Mouse (Mus musculus) brain, adult 2 months (tissue): ENCODE measurements around the gene Mad1l1.
A peak's percentile ranks its signal among the peaks of the same experiment; 100 is the strongest.

ENCODE experiments used
- DNase-seq: peaks from one replicate; pipeline ENCODE4 v3.0.0; 2011; ENCODE audit warnings: low read depth, low spot score

Gene Mad1l1

DNA sequence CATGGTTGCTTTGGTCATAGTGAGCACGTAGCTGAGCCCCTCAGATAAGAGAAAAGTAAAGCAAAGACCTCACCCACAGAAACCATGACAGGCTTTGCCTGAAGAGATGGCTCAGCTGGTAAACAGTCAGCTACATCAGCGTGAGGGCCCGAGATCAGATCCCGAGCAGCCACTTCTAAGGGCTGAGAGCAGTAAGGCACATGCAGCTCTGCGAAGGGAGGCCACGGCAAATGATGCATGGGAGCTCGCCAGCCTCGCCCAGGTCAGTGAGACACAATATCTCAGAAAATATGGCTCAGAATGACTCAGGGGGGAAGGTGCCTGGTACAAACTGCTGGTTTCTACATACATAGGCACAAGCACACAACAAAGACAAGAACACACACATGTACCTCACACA, 143.8 kb downstream of the Mad1l1 start:
- DNase-seq = no peak

DNA sequence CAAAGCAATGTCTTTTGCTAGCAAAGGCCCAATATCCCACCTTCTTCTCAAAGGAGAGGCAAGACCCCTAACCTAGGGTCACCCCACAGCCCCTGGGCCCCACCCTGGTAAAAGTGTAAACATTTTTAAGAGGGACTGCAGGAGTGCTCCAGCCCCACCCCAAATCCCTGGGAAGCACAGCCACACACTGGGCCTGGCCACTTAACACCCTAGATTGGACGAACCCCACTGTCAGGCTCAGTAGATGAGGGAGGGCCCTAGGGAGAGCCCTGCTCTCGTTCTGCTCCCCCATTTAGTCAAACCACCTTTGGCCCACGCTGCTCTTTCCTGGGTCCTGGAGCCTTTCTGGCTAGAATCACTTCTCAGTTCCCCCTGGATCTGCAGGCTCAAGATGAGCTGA, 145.0 kb downstream of the Mad1l1 start:
- DNase-seq = no peak

- no peak for DNase-seq
Measured at GRCm38 (mm10) chr5:140174814-140175490, 146.4 kb downstream of the Mad1l1 start.

- DNase-seq = no peak
Measured at GRCm38 (mm10) chr5:140174066-140174465, 147.3 kb downstream of the Mad1l1 start.

- DNase-seq = no peak
Measured at GRCm38 (mm10) chr5:140173181-140173580, 148.2 kb downstream of the Mad1l1 start.

GRCm38 (mm10) chr5:140171710-140172109, 149.6 kb downstream of the Mad1l1 start:
- DNase-seq = no peak

DNA sequence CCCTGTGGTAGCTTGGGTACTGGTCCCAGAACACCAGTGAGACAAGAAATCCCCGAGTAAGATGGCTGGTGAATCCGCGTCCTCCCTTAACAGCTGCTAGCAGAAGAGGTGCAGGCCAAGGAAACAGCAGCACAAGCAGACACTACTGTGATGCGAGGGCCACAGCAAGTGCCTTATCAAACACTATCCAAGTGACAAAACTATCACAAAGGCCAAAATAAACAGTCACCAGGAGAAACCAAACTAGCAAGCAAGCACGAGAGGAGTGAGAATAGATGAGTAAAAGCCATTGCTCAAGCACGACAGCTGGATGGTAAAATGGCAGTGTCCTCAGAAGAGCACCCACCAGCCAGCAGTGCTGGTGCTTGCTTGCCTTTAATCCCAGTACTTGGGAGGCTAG, 153.8 kb downstream of the Mad1l1 start:
- no peak for DNase-seq

DNA sequence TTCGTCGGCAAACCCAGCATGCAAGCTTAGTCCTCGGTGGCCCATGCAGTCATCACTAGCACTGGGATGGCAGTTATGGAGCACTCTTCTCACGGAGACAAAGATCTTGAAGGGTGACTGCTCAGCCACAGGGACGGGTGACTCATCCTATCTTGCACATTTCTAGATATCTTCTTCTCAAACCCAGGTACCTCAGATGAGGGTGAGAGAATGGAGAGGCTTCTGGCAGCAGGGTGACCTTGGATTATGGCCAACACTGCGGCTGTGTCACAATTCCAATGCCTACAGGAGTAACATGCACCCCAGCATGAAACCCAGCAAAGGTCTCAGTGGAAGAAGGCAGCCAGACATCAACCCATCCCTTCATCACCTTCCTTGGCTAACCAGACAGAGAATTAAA, 154.3 kb downstream of the Mad1l1 start:
- DNase-seq = no peak

GRCm38 (mm10) chr5:140163947-140164346, 157.4 kb downstream of the Mad1l1 start:
- no peak for DNase-seq

- DNase-seq = no peak
Measured at GRCm38 (mm10) chr5:140162071-140162845, 159.1 kb downstream of the Mad1l1 start.

GRCm38 (mm10) chr5:140159007-140159406, 162.3 kb downstream of the Mad1l1 start:
- no peak for DNase-seq

- no peak for DNase-seq
Measured at GRCm38 (mm10) chr5:140157886-140158627, 163.3 kb downstream of the Mad1l1 start.

DNA sequence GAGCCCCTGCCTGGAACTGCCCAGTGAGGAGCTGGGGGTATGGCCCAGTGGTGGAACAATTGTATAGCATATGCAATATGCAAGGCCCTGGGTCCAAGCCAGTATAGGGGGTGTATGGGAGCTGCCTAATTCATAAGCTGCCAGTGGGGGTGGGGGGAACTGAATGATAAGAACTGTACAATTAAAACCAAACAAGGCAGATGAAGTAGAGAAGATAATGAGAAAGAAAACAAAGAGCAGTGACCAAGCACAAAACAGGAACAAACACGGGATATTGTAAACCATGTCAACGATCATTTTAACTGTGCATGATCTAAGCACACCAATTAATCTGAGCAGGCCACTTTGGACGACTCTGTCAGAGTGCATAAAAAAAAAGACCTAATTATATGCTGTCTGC, 167.2 kb downstream of the Mad1l1 start:
- no peak for DNase-seq

GRCm38 (mm10) chr5:140151871-140152270, 169.5 kb downstream of the Mad1l1 start:
- peak; percentile 90 for DNase-seq

DNA sequence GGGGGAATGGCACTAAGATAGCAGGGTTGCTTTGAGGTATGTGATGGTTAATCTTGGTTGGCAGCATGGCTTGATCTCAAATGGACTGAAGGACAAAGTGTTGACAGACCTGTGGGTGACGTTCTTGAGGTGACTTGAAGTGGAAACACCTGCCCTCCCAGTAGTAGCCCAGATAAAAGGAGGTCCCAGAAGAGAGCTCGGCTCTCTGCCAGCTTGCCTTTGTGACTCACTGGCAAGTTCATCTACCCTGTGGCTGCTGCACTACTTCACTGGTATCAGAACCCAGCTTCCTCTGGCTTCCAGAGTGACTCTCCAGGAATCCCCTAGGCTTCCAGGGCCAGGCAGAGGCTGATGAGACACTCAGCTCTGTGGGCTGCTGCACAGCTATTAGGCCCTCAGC, 170.2 kb downstream of the Mad1l1 start:
- DNase-seq = no peak

DNA sequence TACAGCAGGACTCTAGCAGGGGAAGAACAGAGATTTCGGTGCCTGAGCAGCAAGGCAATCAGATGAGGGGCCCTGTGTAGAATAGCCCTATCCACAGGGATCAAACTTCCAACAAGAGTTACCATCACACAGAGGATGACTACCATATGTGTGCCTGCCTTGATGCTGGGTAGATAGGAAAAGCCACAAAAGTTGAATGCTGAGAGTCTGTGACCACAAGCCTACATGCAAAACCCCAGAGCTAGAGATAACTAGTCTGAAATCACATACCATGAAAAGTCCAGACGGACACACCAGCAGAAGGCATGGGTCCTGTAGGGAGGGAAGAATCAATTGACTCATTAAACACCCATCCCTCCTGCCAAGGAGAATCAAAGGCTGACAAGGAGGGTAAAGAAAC, 170.7 kb downstream of the Mad1l1 start:
- no peak for DNase-seq

DNA sequence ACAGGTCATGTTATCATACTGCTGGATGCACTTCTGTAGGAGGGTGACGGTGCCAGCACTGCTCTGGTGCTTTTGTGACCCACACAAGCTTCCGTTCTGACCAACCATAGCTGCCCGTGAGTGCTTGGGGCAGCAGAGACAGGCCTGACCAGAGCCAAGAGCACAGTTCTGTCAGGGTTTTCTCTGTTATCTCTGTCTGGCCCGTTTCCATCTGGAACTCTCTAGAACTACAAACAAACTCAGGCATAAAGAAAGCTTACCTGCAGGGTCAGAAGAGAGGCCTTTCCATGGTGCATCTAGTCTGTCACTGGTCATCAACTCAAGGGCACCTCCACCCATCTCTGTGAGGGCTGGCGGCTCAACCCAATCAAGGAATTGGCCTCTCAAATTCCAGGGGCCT, 171.2 kb downstream of the Mad1l1 start:
- no peak for DNase-seq

- DNase-seq = peak; percentile 81
Measured at GRCm38 (mm10) chr5:140149298-140149697, 172.1 kb downstream of the Mad1l1 start.

DNA sequence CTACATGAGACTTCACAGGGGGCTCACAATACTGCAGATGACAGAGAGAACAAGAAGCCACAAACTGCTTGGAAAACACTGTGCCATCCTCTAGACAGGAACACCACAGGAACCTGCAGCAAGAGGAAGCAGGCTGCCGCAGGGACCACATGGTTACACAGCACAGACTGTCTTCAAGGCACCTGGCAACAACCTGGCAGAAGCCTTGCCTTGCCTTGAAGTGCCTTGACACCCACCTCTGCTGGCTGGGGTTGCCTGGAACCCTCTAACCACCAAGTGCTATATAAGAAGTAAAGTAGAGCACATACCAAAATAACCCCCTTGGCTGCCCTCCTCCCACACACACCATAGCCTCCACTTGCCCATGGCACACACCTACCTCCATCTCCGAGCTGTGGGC, 177.8 kb downstream of the Mad1l1 start:
- no peak for DNase-seq

DNA sequence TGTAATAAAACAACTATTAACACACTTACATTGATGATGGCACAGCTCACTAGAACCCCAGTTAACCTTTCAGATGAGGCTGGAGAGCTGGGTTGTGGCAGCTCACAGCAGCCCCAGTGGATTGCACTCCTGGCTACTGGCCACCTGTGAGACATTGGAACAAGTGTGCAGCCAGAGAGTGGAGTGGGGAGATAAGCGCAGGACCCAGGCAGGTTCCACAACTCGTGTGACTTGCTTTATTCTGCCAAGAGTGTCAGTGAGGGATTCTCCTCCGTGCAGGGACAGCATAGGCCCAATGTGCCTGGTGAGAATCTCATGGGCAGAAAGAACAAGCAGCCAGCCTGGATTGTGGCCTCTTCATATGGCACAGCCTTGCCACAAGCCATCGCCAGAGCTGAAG, 180.0 kb downstream of the Mad1l1 start:
- no peak for DNase-seq

- DNase-seq = peak; percentile 57
Measured at GRCm38 (mm10) chr5:140140214-140140613, 181.1 kb downstream of the Mad1l1 start.
